7 mouse cellular contexts compared by ENCODE assay signal in genomic region chr1:101902826-101903210, GRCm38 (mm10).
DNase-seq lines count a peak whose midpoint lies in the region; TF ChIP-seq lines count a peak whose summit lies in the region.
"Not testable (repeated sequence)": the region's sequence is repeated elsewhere in the genome, so short reads cannot be mapped to it uniquely, and the experiment has no call there.

No protein-coding gene starts in this region.

- not testable (repeated sequence) for TF ChIP-seq POLR2A in thymus, adult 2 months (IDR thresholded peaks at IDR 0.05; ENCODE audit: control insufficient read depth, extremely low read depth, insufficient read depth, low read length, poor library complexity)

- H3K27ac ChIP-seq in thymus, adult 2 months (ENCODE audit: control insufficient read depth, insufficient read depth, low read length): not testable (repeated sequence)

- H3K36me3 ChIP-seq in thymus, adult 2 months (ENCODE audit: control insufficient read depth, insufficient read depth, low read length): not testable (repeated sequence)

- TF ChIP-seq CTCF in thymus, adult 2 months (IDR thresholded peaks at IDR 0.05; ENCODE audit: borderline replicate concordance, control insufficient read depth, extremely low read depth, insufficient read depth, low read length, poor library complexity): not testable (repeated sequence)

- H3K27me3 ChIP-seq in thymus, adult 2 months (ENCODE audit: control insufficient read depth, insufficient read depth, low read length): not testable (repeated sequence)

- not testable (repeated sequence) for H3K4me1 ChIP-seq in thymus, adult 2 months (replicated peaks; ENCODE audit: control insufficient read depth, insufficient read depth, low read length)

- H3K4me3 ChIP-seq in thymus, adult 2 months (ENCODE audit: control insufficient read depth, insufficient read depth, low read length): not testable (repeated sequence)

- DNase-seq in 416B (ENCODE audit: low read depth): peak; percentile 52
- DNase-seq in CD8-positive naive resting alpha-beta T cell, adult 2 months (ENCODE audit: low read depth in 2 of 2, low spot score in 2 of 2): peak; percentile 20 to 26
- peak; percentile 62 for DNase-seq in T-cell, adult 2 months (ENCODE audit: low spot score)
- DNase-seq in heart, adult 11 months: peak; percentile 93
- peak; percentile 2 for DNase-seq in lung, postnatal 36 days
- peak; percentile 38 for DNase-seq in naive thymus-derived CD4-positive, alpha-beta T cell, adult 2 months (ENCODE audit: low read depth)
- peak; percentile 5 for DNase-seq in thymus, adult 2 months

- 73% methylated on average over 8 of the region's 8 CpGs for WGBS in thymus, adult 2 months

Comparison
In these comparisons a context has a peak if more than half of its experiments do, and no peak if none do; other contexts are left out.
1. DNase-seq: peak in every context shown above with its lines; median percentile 93 in heart, adult 11 months; 62 in T-cell, adult 2 months; 52 in 416B; 38 in naive thymus-derived CD4-positive, alpha-beta T cell, adult 2 months; 23 in CD8-positive naive resting alpha-beta T cell, adult 2 months; 5 in thymus, adult 2 months; 2 in lung, postnatal 36 days.